ENCODE assay signal across 9 mouse cellular contexts in genomic region chr1:40844616-40845015, GRCm38 (mm10). TPM values are rescaled to one million over a fixed set of nuclear protein-coding genes. Genes with fewer than 3 reads are reported as not detected.
A peak's percentile ranks its signal among the peaks of the same experiment; 100 is the strongest.
DNase-seq lines count a peak whose midpoint lies in the region; ATAC-seq and TF ChIP-seq lines count a peak whose summit lies in the region.
"Had no signal": no experiment of that assay in that cellular context is flagged by ENCODE, and none has a peak within 500 bp of the region (broad histone marks: within the 10 kb centered on the region; RNA-seq: fewer than 3 reads in every experiment).

No protein-coding gene starts in this region.

- no peaks in the 10 kb centered on the region for H3K9me3 ChIP-seq in forebrain, embryonic 11.5 days (ENCODE audit: control insufficient read depth, low read length)
- H3K9me3 ChIP-seq: hindbrain, embryonic 15.5 days had no signal

- H3K4me3 ChIP-seq in testis, adult 2 months (ENCODE audit: control insufficient read depth, low read depth, low read length), result no peak overlapping the region
- H3K4me3 ChIP-seq in forebrain, embryonic 11.5 days (ENCODE audit: low read depth, low read length), result no peak overlapping the region
- H3K4me3 ChIP-seq: hindbrain, embryonic 15.5 days had no signal

- no peak for ATAC-seq in forebrain, embryonic 11.5 days (replicated peaks; ENCODE audit: low FRiP score)
- ATAC-seq in erythroid progenitor cell, adult 5-6 weeks (replicated peaks; ENCODE audit: low FRiP score, poor library complexity, severe bottlenecking), result no peak

- no peak overlapping the region for H3K27ac ChIP-seq in testis, adult 2 months (ENCODE audit: control insufficient read depth, insufficient read depth, low read depth, low read length)
- no peak overlapping the region for H3K27ac ChIP-seq in forebrain, embryonic 11.5 days (ENCODE audit: low read depth, low read length)
- H3K27ac ChIP-seq: hindbrain, embryonic 15.5 days had no signal

- TF ChIP-seq CTCF in testis, adult 2 months (IDR thresholded peaks at IDR 0.05; ENCODE audit: control insufficient read depth, insufficient read depth, insufficient replicate concordance, low read depth, low read length), result peak; percentile 67; the same call in 1 of the 2 replicates

- no peaks in the 10 kb centered on the region for H3K36me3 ChIP-seq in testis, adult 2 months (ENCODE audit: control insufficient read depth, insufficient read depth, low read length)
- no peaks in the 10 kb centered on the region for H3K36me3 ChIP-seq in forebrain, embryonic 11.5 days (ENCODE audit: control insufficient read depth, insufficient read depth, low read length)
- H3K36me3 ChIP-seq: hindbrain, embryonic 15.5 days had no signal

- no peaks in the 10 kb centered on the region for H3K27me3 ChIP-seq in testis, adult 2 months (ENCODE audit: control insufficient read depth, insufficient read depth, low read length)
- no peaks in the 10 kb centered on the region for H3K27me3 ChIP-seq in forebrain, embryonic 11.5 days (ENCODE audit: control insufficient read depth, insufficient read depth, low read length)
- H3K27me3 ChIP-seq: hindbrain, embryonic 15.5 days had no signal

- no peak overlapping the region for H3K4me2 ChIP-seq in forebrain, embryonic 11.5 days (ENCODE audit: low read depth, low read length, severe bottlenecking)
- H3K4me2 ChIP-seq: hindbrain, embryonic 15.5 days had no signal

- intact Hi-C loops in left cerebral cortex, postnatal 10 days (cut with DNase I), result loop anchor here (2.0 to 5.0 kb wide), 2 partner anchors 42 to 267 kb away; no protein-coding TSS in a partner anchor

- H3K4me1 ChIP-seq in testis, adult 2 months (ENCODE audit: control insufficient read depth, insufficient read depth, low read length), result no peaks in the 10 kb centered on the region
- H3K4me1 ChIP-seq in forebrain, embryonic 11.5 days (replicated peaks; ENCODE audit: control insufficient read depth, insufficient read depth, low read length), result no peaks in the 10 kb centered on the region
- H3K4me1 ChIP-seq: hindbrain, embryonic 15.5 days had no signal

- no peak overlapping the region for H3K9ac ChIP-seq in forebrain, embryonic 11.5 days (ENCODE audit: low read length)
- H3K9ac ChIP-seq: hindbrain, embryonic 15.5 days had no signal

- no peak for TF ChIP-seq POLR2A in testis, adult 2 months (IDR thresholded peaks at IDR 0.05; ENCODE audit: control insufficient read depth, low read depth, low read length)

- DNase-seq in testis, postnatal 14 days (ENCODE audit: low spot score), result no peak
- DNase-seq in adrenal gland, postnatal 36 days, result peak; percentile 51 to 60
- peak; percentile 71 for DNase-seq in forebrain, embryonic 11.5 days (ENCODE audit: low spot score)
- DNase-seq in hindlimb bud, embryonic 11.5 days (ENCODE audit: extremely low spot score, low read depth, low spot score), result peak; percentile 30
- peak; percentile 39 to 47 for DNase-seq in left cerebral cortex, postnatal 10 days (ENCODE audit: extremely low spot score in 1 of 2, low spot score in 2 of 2)
- DNase-seq in neural tube, embryonic 10.5 days (ENCODE audit: extremely low spot score, low spot score), result peak; percentile 61

RNA-seq across cellular contexts. Expression of gene Tmem182, which starts 39.2 kb away (rescaled TPM):
- polyA plus RNA-seq in testis, adult 2 months (2012; rRNA removed), result 0.23 TPM in 2 replicates
- 1 to 10 TPM in 1 of 2 experiments, under 1 TPM in 1; 0.95 to 3.6 TPM for total RNA-seq in adrenal gland, postnatal 36 days (2021)
- polyA plus RNA-seq in forebrain, embryonic 11.5 days (2014; fragmentation: Nextera tagmentation; extraction: Ambion mirVana), result not detected in 2 replicates
- total RNA-seq in left cerebral cortex, postnatal 10 days (2021), result under 1 TPM; 0.16 to 0.24 TPM
- not detected in 2 replicates for total RNA-seq in erythroid progenitor cell, adult 5-6 weeks (2015; ENCODE audit: low replicate concordance)
- total RNA-seq in erythroid progenitor cell, adult 5-6 weeks (2017; ENCODE audit: low replicate concordance), result not detected in 2 replicates

RNA-seq across cellular contexts. Expression of gene Mfsd9, which starts 54.1 kb away (rescaled TPM):
- 11.4 and 11.9 TPM in 2 replicates for polyA plus RNA-seq in testis, adult 2 months (2012; rRNA removed)
- total RNA-seq in adrenal gland, postnatal 36 days (2021), result 1 to 10 TPM; 1.8 to 3.9 TPM
- polyA plus RNA-seq in forebrain, embryonic 11.5 days (2014; fragmentation: Nextera tagmentation; extraction: Ambion mirVana), result 2.8 and 3.3 TPM in 2 replicates
- total RNA-seq in left cerebral cortex, postnatal 10 days (2021), result 1 to 10 TPM; 4.7 to 5.0 TPM
- total RNA-seq in erythroid progenitor cell, adult 5-6 weeks (2015; ENCODE audit: low replicate concordance), result 0.42 and 1.8 TPM in 2 replicates
- total RNA-seq in erythroid progenitor cell, adult 5-6 weeks (2017; ENCODE audit: low replicate concordance), result 1.9 TPM in 1 of 2 replicates, not detected in the other
